Mouse (Mus musculus): Measurements from ENCODE around the gene Rufy1.

Gene Rufy1

GRCm38 (mm10) chr11:50352177-50352576 lies 78.7 kb downstream of the Rufy1 start:
- CTCF ChIA-PET = no interaction called here
- POLR2A ChIA-PET = interaction anchor here in 2 of 4 experiments (1.0 to 3.1 kb wide), 3 partner anchors 25 to 26 kb away, joined by 3 to 13 read pairs (median 4); partner anchors contain the start of genes Canx (in 1 of the 2) and Hnrnph1 (in 1 of the 2)

GRCm38 (mm10) chr11:50346256-50347032 lies 84.5 kb downstream of the Rufy1 start:
- POLR2A ChIA-PET = interaction anchor here (0.8 to 13.8 kb wide), 29 partner anchors 9 to 237 kb away, joined by 3 to 144 read pairs (median 4); partner anchors contain the start of genes Canx (in 4 of the 4), Hnrnph1 (in 2 of the 4), Cby3 (in 1 of the 4) and Mgat4b (in 1 of the 4)
- CTCF ChIA-PET = interaction anchor here in 3 of 4 experiments (0.6 to 1.0 kb wide), 7 partner anchors 8 to 413 kb away, joined by 3 to 4 read pairs (median 3); partner anchors contain the start of gene Cby3 (in 1 of the 3)

- POLR2A ChIA-PET = interaction anchor here in 3 of 4 experiments (0.8 to 13.8 kb wide), 27 partner anchors 9 to 237 kb away, joined by 3 to 144 read pairs (median 5); partner anchors contain the start of genes Canx (in 3 of the 3), Hnrnph1 (in 2 of the 3) and Cby3 (in 1 of the 3)
- CTCF ChIA-PET = interaction anchor here in 2 of 4 experiments (0.8 to 1.0 kb wide), 2 partner anchors 9 to 26 kb away, joined by 3 to 4 read pairs; partner anchors contain the start of gene Cby3 (in 1 of the 2)
Observed at GRCm38 (mm10) chr11:50345486-50345885, 85.4 kb downstream of the Rufy1 start.
